Mouse (Mus musculus) hindbrain, embryonic 16.5 days (tissue): ENCODE measurements around the gene Pank2. TPM values are rescaled to one million over a fixed set of nuclear protein-coding genes. Genes with fewer than 3 reads are reported as not detected.

ENCODE experiments used
- ATAC-seq: fragments of 200-750 bp; cut with Nextera tagmentation; 2 replicates; pipeline ENCODE4 v1.8.0; 2017; ENCODE audit warnings: moderate TSS enrichment, moderate library complexity
- H3K27ac ChIP-seq: fragments of 300-500 bp; sonication (generic); 2 replicates; pipeline ENCODE4 v1.5.1; 2014; ENCODE audit warnings: low read depth, mild to moderate bottlenecking, control low read depth, low read length, moderate library complexity
- H3K27me3 ChIP-seq: fragments of 300-500 bp; sonication (generic); replicated peaks from 2 replicates; pipeline ENCODE4 v1.6.1; 2014; ENCODE audit warnings: low read length; ENCODE audit not compliant: control insufficient read depth, insufficient read depth
- H3K36me3 ChIP-seq: fragments of 300-500 bp; sonication (generic); 2 replicates; pipeline ENCODE4 v1.6.1; 2014; ENCODE audit warnings: mild to moderate bottlenecking, low read length, moderate library complexity, mixed read lengths; ENCODE audit not compliant: control insufficient read depth, insufficient read depth
- H3K4me1 ChIP-seq: fragments of 300-500 bp; sonication (generic); 2 replicates; pipeline ENCODE4 v1.6.1; 2014; ENCODE audit warnings: low read depth, low read length; ENCODE audit not compliant: control insufficient read depth, insufficient read depth
- H3K4me2 ChIP-seq: fragments of 300-500 bp; sonication (generic); 2 replicates; pipeline ENCODE4 v1.6.1; 2014; ENCODE audit warnings: mild to moderate bottlenecking, low read length, control low read depth, moderate library complexity
- H3K4me3 ChIP-seq: fragments of 300-500 bp; sonication (generic); 2 replicates; pipeline ENCODE4 v1.5.1; 2014; ENCODE audit warnings: mild to moderate bottlenecking, low read length, control low read depth, moderate library complexity
- H3K9ac ChIP-seq: fragments of 300-500 bp; sonication (generic); 2 replicates; pipeline ENCODE4 v1.6.1; 2014; ENCODE audit warnings: low read depth, mild to moderate bottlenecking, control low read depth, low read length, moderate library complexity
- H3K9me3 ChIP-seq: fragments of 300-500 bp; sonication (generic); 2 replicates; pipeline ENCODE4 v1.6.1; 2014; ENCODE audit warnings: mild to moderate bottlenecking, low read length, moderate library complexity; ENCODE audit not compliant: control insufficient read depth
- WGBS: fragments of 180-500 bp; shearing (Covaris S2); extraction: QIAGEN DNeasy Blood & Tissue Kit; methylation state at CpG from one replicate; pipeline ENCODE4 v1.1.7; 2014; 5-methylcytosine and 5-hydroxymethylcytosine counted together
- polyA plus RNA-seq: library from polyadenylated mRNA; unstranded; fragments of >200 nt; fragmentation: Nextera tagmentation; extraction: Ambion mirVana; gene quantifications from 2 replicates; pipeline ENCODE4 v1.2.1, GENCODE M21; 2015

Gene Pank2
- polyA plus RNA-seq, 1 experiment from 2014 or later = 20.0 TPM

DNA sequence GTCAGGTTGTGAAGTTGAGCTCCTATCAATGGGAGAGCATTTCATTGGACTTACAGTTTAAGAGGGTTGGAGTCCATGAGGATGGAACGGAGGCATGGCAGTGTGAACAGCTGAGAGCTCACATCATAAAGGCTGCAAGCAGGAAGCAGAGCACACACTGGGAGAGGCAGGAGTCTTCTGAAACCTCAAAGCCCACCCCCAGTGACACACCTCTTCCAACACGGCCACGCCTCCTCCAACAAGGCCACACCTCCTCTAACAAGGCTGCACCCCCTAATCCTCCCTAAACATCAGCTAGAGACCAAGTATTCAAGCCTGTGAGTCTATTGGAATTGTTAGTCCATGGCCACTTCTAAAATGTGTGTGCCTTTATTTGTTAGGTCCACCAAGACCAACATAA is 6.6 kb upstream of the Pank2 start:
- Histone ChIP-seq H3K4me1 (no peaks in the 10 kb centered on the region), H3K4me2 (no peak overlapping the region), H3K4me3 (no peak overlapping the region), H3K36me3 (no peaks in the 10 kb centered on the region), H3K27me3 (no peaks in the 10 kb centered on the region), H3K9me3 (no peaks in the 10 kb centered on the region), H3K9ac (no peak overlapping the region), H3K27ac (no peak overlapping the region)
- no peak for ATAC-seq
- WGBS = 61% methylated on average over 3 of the region's 3 CpGs

DNA sequence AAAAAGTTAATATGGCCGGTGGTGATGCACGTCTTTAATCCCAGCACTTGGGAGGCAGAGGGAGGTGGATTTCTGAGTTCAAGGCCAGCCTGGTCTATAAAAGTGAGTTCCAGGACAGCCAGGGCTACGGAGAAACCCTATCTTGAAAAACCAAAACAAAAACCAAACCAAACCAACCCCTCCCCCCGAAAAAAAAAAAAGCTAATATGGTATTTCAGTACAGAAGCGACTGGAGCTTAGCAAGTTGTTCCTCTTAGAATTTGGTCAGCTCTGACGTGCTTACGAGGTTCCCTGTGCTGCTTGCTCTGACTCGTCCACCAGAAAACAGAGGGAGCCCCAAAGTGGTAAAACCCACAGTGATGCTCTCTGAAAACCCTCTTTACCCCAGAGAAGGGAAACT is 3.6 kb upstream of the Pank2 start:
- Histone ChIP-seq H3K27ac (no peak overlapping the region), H3K27me3 (no peaks in the 10 kb centered on the region), H3K9me3 (no peaks in the 10 kb centered on the region), H3K4me3 (no peak overlapping the region), H3K4me2 (no peak overlapping the region), H3K36me3 (no peaks in the 10 kb centered on the region), H3K4me1 (peaks cover 6% of the 10 kb centered on the region), H3K9ac (no peak overlapping the region)
- WGBS = 86% methylated on average over 8 of the region's 8 CpGs
- ATAC-seq = no peak

DNA sequence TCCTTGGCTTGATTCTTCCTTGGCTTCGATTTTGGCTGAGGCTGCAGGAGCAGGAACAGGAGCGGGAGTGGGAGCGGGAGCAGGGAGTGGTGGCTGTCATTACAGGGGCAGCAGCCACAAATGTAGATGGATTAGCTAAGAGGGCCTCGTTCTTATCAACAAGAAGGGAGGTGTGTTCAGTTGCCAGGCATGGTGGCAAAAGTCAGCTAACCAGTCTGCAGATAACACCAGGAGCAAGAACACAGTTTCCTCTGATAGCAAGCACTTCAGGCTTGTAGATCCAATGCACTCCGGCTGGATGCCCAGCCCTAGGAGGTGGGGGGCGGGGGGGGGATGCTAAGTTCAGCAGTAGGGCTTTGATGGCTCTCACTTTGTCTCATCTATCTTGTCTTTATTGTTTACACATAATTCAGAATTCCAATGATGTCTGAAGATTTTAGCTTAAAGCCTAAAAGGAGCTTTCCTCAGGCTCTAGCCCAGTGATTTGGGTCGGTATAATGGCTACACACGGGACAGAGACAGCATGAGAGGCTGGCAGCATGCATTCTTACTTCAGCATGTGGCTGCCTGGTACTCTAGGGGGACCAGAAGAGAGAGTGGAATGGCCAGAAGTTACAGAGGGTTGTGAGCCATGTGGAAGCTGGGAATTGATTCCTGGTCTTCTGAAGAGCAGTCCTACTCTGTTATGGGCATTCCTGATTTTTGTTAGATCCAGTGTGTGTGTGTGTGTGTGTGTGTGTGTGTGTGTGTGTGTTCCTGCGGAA is 1.6 kb upstream of the Pank2 start:
- ATAC-seq = no peak
- WGBS = 60% methylated on average over 9 of the region's 9 CpGs

DNA sequence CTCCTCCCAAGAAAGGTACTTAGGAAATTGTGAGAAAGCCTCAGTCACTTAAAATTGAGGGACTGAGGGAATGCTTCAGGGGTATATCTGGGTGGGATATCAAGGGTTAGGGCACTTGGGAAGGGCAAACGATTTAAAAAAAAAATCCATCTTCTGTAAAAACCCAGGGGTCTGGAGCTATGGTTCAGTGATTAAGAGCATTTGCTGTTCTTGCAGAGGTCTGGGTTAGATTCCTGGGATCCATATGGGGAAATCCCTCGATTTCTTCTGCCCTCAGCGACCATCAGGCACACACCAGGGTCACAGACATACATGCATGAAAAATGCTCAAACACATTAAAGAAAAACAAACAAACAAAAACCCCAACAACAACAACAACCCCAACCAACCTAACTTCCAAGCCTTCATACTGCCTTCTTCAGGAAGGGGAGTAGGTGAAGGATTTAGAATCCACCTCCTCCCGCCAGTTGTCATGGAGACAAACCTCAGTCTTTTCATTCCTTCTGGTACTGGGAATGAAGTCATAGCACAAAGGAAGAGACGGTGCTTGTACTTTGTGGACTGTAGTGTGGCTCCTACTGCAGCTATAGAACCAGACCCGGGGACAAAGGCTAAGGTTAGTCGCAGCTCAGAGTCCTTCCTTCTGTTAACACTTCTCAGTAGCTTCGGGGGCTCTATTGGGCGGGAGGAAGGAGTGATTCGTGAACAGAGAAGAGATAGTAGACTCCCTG is 648 bp upstream of the Pank2 start:
- ATAC-seq = peak; percentile 86
- peaks cover 12% of the 10 kb centered on the region for H3K4me1 ChIP-seq

More for the DNA sequence above, 1.6 kb upstream of the Pank2 start:
- Histone ChIP-seq H3K9ac (no peak overlapping the region), H3K4me2 (no peak overlapping the region), H3K4me1 (peaks cover 12% of the 10 kb centered on the region), H3K9me3 (no peaks in the 10 kb centered on the region), H3K4me3 (no peak overlapping the region), H3K27ac (no peak overlapping the region), H3K36me3 (no peaks in the 10 kb centered on the region), H3K27me3 (no peaks in the 10 kb centered on the region)

DNA sequence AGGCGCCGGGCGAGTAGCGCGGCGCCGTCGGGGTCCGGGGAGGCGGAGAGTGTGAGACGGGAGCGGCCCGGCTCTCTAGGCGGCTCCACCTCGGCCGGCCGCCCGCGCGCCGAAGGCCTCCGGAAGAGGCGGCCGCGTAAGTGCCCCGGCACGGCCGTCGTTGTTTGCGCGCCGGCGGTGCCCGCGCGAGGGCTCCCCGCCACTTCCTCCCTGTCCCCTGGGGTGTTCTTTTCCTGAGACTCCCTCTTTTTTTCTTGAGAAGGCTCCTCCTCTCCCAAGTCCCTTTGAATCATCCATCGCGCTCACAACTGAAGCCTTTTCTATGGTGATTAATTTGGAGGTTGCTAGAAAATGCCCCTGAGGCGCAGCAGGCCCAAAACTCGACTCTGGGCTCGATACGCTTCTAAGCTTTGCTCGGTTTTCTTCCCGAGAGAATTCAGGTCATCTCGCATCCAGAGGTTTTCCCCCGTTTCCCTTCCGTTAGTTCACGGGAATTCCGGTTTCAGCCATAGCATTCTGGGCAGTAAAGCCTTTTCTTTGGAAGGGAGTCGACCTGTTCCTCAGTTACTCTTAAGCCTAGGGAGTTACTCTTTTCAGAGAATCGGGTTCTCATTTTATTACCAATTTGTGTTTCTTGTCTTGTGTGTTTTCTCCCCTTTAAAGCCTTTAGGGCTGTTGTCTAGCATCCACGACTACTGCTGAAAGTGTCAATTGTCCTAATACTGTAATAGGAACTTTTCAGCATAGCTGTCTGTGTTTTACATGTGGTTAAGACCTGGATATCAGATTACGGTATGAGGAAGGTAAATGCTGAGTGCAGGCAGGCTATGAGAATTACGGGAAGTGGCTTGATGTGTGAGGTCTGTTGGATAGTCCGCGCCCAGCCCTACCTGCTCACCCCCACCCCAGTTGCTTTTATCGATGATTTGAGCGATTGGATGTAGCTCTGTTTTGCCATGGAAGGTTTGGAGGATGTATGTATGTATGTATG is 680 bp downstream of the Pank2 start:
- ATAC-seq = peak; percentile 69
- H3K27me3 ChIP-seq = no peaks in the 10 kb centered on the region
- peak overlapping the region; percentile 99 for H3K27ac ChIP-seq
- H3K9ac ChIP-seq = peak overlapping the region; percentile 99
- under 1% methylated on average over 45 of the region's 59 CpGs for WGBS
- no peaks in the 10 kb centered on the region for H3K9me3 ChIP-seq
- H3K4me1 ChIP-seq = peaks cover 12% of the 10 kb centered on the region
- H3K4me3 ChIP-seq = peak overlapping the region; percentile 94
- no peaks in the 10 kb centered on the region for H3K36me3 ChIP-seq
- H3K4me2 ChIP-seq = peak overlapping the region; percentile 92

More for the DNA sequence above, 648 bp upstream of the Pank2 start:
- 3% methylated on average over 10 of the region's 10 CpGs for WGBS
- no peaks in the 10 kb centered on the region for H3K27me3 ChIP-seq
- peak overlapping the region; percentile 81 for H3K9ac ChIP-seq
- H3K9me3 ChIP-seq = no peaks in the 10 kb centered on the region
- peak overlapping the region; percentile 94 for H3K4me3 ChIP-seq
- H3K4me2 ChIP-seq = peak overlapping the region; percentile 87
- H3K27ac ChIP-seq = peak overlapping the region; percentile 95
- H3K36me3 ChIP-seq = no peaks in the 10 kb centered on the region

DNA sequence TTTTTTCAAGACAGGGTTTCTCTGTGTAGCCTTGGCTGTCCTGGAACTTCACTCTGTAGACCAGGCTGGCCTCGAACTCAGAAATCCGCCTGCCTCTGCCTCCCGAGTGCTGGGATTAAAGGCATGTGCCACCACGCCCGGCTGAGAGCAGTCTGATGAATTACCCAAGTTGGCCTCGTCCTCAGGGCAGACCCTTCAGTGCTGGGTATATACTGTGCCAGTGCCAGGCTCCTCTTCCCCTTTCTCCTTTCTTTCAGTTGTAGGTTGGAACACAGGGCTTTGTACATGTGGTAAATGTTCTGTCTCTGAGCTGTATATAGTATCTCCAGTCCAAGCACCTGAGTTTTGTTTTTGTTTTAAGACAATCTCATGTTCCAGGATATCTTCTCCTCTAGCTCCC is 1.7 kb downstream of the Pank2 start:
- H3K27me3 ChIP-seq = no peaks in the 10 kb centered on the region
- 80% methylated on average over 6 of the region's 6 CpGs for WGBS
- H3K36me3 ChIP-seq = no peaks in the 10 kb centered on the region
- peak overlapping the region; percentile 92 for H3K4me2 ChIP-seq
- H3K9ac ChIP-seq = no peak overlapping the region
- no peak for ATAC-seq
- H3K4me3 ChIP-seq = no peak overlapping the region
- H3K4me1 ChIP-seq = peaks cover 12% of the 10 kb centered on the region
- H3K9me3 ChIP-seq = no peaks in the 10 kb centered on the region
- no peak overlapping the region for H3K27ac ChIP-seq

DNA sequence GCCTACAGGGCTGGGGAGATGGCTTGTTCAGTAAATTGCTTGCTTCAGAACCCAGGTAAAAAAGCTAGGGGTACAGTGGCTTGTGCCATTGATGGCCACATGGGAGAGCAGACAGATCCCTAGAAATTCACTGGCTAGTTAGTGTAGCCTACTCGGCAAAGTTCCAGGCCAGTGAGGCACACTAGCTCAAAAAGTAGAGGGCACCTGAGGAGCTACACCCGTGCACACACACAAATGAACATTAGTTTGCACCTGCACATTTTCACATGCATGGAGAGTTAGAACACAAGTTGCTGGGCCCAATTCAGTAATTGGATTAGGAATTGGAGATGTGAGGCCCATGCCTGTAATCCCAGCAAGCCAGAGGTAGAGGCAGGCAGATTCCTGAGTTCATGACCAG is 2.8 kb downstream of the Pank2 start:
- H3K27ac ChIP-seq = no peak overlapping the region
- peaks cover 12% of the 10 kb centered on the region for H3K4me1 ChIP-seq
- H3K27me3 ChIP-seq = no peaks in the 10 kb centered on the region
- no peak overlapping the region for H3K4me3 ChIP-seq
- WGBS = 80% methylated on average over 2 of the region's 2 CpGs
- no peaks in the 10 kb centered on the region for H3K9me3 ChIP-seq
- ATAC-seq = no peak
- no peak overlapping the region for H3K9ac ChIP-seq
- no peak overlapping the region for H3K4me2 ChIP-seq
- no peaks in the 10 kb centered on the region for H3K36me3 ChIP-seq

DNA sequence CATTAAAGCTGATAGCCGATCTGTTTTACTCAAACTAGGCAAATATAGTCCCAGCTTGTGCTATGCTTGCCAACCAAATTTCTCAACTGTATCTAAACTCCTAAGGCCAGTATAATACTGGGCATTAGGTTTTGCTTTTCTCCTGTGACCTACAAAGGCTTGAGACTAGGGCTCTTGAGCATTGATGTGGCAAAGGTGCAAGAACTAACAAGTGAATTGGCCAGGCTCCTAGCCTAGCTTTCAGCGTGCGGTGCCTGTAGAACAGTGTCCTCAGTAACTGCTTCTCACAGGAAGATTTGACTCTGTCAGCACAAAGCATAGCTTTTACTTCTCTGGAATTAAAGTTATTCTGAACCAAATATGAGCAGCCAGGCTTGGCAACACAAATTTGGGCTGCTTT is 13.2 kb downstream of the Pank2 start:
- Histone ChIP-seq H3K4me2 (no peak overlapping the region), H3K9ac (no peak overlapping the region), H3K4me3 (no peak overlapping the region), H3K27ac (no peak overlapping the region), H3K9me3 (no peaks in the 10 kb centered on the region), H3K36me3 (peaks cover 19% of the 10 kb centered on the region), H3K4me1 (no peaks in the 10 kb centered on the region), H3K27me3 (no peaks in the 10 kb centered on the region)
- no peak for ATAC-seq
- 94% methylated on average over 3 of the region's 3 CpGs for WGBS
